Mouse (Mus musculus) CD4-positive naive resting alpha-beta T cell, adult 76 days (primary cell): ENCODE measurements around the gene Tmem200b. TPM values are rescaled to one million over a fixed set of nuclear protein-coding genes. Genes with fewer than 3 reads are reported as not detected.

Experiments used
- total RNA-seq: library from RNA; stranded (reverse); gene quantifications from one replicate; pipeline ENCODE4 v1.2.4, GENCODE M21; 2023

Gene Tmem200b
- not detected for total RNA-seq

DNA sequence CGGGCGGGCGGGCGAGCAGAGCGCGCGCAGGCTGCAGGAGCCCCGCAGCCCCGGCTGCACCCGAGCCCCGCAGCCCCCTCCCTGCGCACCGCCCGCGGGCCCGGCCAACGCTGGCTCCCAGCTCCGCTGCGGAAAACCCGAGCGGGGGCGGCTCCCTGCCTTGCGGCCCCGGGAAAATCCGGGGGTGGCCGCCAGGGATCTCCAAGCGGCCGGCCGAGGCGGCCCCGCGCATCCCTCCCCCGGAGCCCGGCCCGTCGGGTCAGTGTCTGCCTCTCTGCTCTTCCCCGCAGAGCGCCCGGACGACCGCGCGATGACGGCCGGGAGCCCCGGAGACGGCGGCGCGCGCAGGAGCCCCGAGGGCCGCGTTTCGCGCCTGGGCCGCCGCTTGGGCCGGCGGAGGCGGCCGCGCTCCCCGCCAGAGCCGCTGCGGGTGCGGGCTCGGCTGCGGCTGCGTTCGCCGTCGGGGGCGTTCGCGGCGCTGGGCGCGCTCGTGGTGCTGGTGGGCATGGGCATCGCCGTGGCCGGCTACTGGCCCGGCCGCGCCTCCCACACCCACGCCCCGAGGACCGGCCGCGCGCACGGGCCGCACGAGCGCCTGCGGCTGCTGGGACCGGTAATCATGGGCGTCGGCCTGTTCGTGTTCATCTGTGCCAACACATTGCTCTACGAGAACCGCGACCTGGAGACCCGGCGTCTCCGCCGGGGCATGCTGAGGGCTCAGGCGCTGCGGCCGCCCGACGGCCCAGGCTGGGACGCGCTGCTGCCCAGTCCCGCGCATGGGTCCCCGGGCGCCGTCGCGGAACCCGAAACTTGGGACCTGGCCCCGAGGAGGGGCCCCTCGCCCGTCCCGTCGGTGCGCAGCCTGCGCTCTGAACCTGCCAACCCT lies at the start of gene Tmem200b:
TSS of gene Tmem200b (plus strand) at position 311 of the 886 bp plus-strand sequence.

DNA sequence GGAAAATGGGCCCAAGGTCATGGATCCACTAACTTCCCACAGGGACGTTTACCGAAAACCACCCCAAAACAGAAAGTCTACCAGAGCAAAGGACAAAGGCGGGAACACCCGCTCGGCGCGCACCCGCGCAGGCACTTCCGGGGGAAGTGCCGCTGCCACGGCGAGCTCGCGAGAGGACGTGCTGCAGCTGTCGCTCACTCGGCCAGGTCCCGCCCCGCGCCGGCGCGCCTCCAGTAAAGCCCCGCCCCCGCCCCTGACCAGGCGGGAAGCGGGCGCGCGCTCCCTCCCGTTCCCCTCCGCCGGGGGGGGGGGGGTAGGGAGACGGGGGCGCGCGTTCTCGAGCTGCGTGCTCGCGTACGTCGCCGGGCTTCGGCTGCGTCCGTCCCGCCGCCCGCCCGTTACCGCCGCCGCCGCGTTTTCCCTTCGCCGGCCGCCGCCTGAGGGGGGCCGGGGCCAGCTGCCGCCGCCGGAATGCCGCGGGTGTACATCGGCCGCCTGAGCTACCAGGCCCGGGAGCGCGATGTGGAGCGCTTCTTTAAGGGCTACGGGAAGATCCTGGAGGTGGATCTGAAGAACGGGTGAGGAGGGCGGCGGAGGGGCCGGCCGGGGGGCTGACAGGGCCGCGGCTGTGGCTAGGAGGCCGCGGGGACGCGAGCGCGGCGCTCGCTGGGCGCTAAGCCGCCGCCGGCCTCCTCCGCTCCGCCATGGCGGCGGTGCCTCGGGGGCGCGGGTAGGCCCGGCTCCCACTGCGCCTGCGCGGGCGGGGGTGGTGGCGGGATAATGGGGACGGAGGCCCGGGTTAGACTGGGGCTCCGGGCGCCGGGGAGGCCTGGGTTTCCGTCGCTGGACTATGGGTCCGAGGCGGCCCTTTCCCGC lies 48.0 kb upstream of the Tmem200b start, which contains the start of gene Srsf4:
TSS of gene Srsf4 (plus strand) at position 325 of the 876 bp plus-strand sequence.

Other genes starting within 250 kb of the Tmem200b start
- gene Ptpru, start 83.5 kb upstream of the Tmem200b start, total RNA-seq, result 1.1 TPM
- gene Mecr, start 78.3 kb upstream of the Tmem200b start, total RNA-seq, result 28.7 TPM
- 89.8 TPM for gene Srsf4, start 48.2 kb upstream of the Tmem200b start, total RNA-seq
- gene Gm10300, start 152.9 kb downstream of the Tmem200b start, total RNA-seq, result 0.47 TPM
- 145 TPM for gene Epb41, start 153.6 kb downstream of the Tmem200b start, total RNA-seq
- gene Oprd1, start 222.7 kb downstream of the Tmem200b start, total RNA-seq, result not detected